Mouse (Mus musculus) mature B cell (primary cell): ENCODE measurements around the gene Slc25a23.

Experiments
- in situ Hi-C: fragments of 300-500 bp; cut with MboI; formaldehyde crosslinking; loops from 2 replicates; pipeline ENCODE4 v1.14.3; 2019

Gene Slc25a23

GRCm38 (mm10) chr17:57059486-57059977 lies at the start of gene Slc25a23:
Gene Slc25a23 (minus strand): TSS chr17:57059863.
- in situ Hi-C loops: no loop called here

- in situ Hi-C loops: no loop called here
Observed at GRCm38 (mm10) chr17:57108666-57109171, 49.1 kb upstream of the Slc25a23 start.

- in situ Hi-C loops: no loop called here
Observed at GRCm38 (mm10) chr17:57108040-57108665, 48.5 kb upstream of the Slc25a23 start.

- in situ Hi-C loops: no loop called here
Observed at GRCm38 (mm10) chr17:57107064-57107463, 47.4 kb upstream of the Slc25a23 start.

- in situ Hi-C loops: no loop called here
Observed at GRCm38 (mm10) chr17:57106035-57106368, 46.3 kb upstream of the Slc25a23 start.

- in situ Hi-C loops: no loop called here
Observed at GRCm38 (mm10) chr17:57105181-57106034, 45.7 kb upstream of the Slc25a23 start, which contains the start of gene Tnfsf9. Gene Tnfsf9 (plus strand): TSS chr17:57105325.

- in situ Hi-C loops: no loop called here
Observed at GRCm38 (mm10) chr17:57104496-57104895, 44.8 kb upstream of the Slc25a23 start.

GRCm38 (mm10) chr17:57102276-57102675 lies 42.6 kb upstream of the Slc25a23 start:
- in situ Hi-C loops: no loop called here

- in situ Hi-C loops: loop anchor here (10.0 kb wide), 1 partner anchor 235 kb away; no protein-coding TSS in a partner anchor
Observed at GRCm38 (mm10) chr17:57099629-57100325, 40.1 kb upstream of the Slc25a23 start.

- in situ Hi-C loops: loop anchor here (10.0 kb wide), 1 partner anchor 236 kb away; no protein-coding TSS in a partner anchor
Observed at GRCm38 (mm10) chr17:57098321-57098720, 38.7 kb upstream of the Slc25a23 start.

- in situ Hi-C loops: loop anchor here (10.0 kb wide), 1 partner anchor 238 kb away; no protein-coding TSS in a partner anchor
Observed at GRCm38 (mm10) chr17:57096623-57096920, 36.9 kb upstream of the Slc25a23 start.

- in situ Hi-C loops: loop anchor here (10.0 kb wide), 1 partner anchor 239 kb away; no protein-coding TSS in a partner anchor
Observed at GRCm38 (mm10) chr17:57095855-57096622, 36.4 kb upstream of the Slc25a23 start.

GRCm38 (mm10) chr17:57094222-57094621 lies 34.6 kb upstream of the Slc25a23 start:
- in situ Hi-C loops: loop anchor here (10.0 kb wide), 1 partner anchor 241 kb away; no protein-coding TSS in a partner anchor

- in situ Hi-C loops: no loop called here
Observed at GRCm38 (mm10) chr17:57087049-57087832, 27.6 kb upstream of the Slc25a23 start, which contains the start of gene Tubb4a. Gene Tubb4a (minus strand): TSS chr17:57087782.

- in situ Hi-C loops: no loop called here
Observed at GRCm38 (mm10) chr17:57085970-57086757, 26.5 kb upstream of the Slc25a23 start.

GRCm38 (mm10) chr17:57082481-57082880 lies 22.8 kb upstream of the Slc25a23 start:
- in situ Hi-C loops: no loop called here

- in situ Hi-C loops: no loop called here
Observed at GRCm38 (mm10) chr17:57081234-57081842, 21.7 kb upstream of the Slc25a23 start.

GRCm38 (mm10) chr17:57079919-57080318 lies 20.3 kb upstream of the Slc25a23 start:
- in situ Hi-C loops: no loop called here

- in situ Hi-C loops: no loop called here
Observed at GRCm38 (mm10) chr17:57078336-57078735, 18.7 kb upstream of the Slc25a23 start, which contains the start of gene Dennd1c. Gene Dennd1c (minus strand): TSS chr17:57078514.
